Mouse (Mus musculus) adrenal gland, adult 8-10 months (tissue): ENCODE data around the gene Slc10a6. TPM values are rescaled to one million over a fixed set of nuclear protein-coding genes. Genes with fewer than 3 reads are reported as not detected.

Experiments used
- DNase-seq: peaks from one replicate; pipeline ENCODE4 v3.0.0; 2022
- total RNA-seq, 4 experiments: library from RNA; stranded (reverse); gene quantifications; 2 replicates each; pipeline ENCODE4 v1.2.4; 2022

Slc10a6 gene
- total RNA-seq, 4 experiments from 2014 or later = 1.2 to 3.6 (median 1.9) TPM

DNA sequence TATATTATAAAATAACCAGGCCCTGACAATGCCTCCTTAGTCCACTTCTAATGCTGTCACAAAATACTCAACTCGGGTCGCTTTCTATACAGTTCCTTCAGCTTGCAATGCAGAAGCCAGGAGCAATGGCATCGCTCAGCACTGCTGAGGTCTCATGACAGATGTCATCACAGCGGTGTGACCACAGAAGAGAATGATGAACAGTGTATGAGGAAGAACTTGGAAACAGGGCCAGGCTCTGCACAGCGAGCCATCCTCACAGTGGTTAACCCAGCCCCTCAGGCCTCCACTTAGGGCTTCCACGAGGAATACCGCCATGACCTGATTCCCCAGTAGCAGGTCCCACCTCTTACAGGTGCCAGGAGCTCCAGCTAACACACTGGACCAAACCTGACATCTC lies 14.8 kb downstream of the Slc10a6 start:
- no peak for DNase-seq

DNA sequence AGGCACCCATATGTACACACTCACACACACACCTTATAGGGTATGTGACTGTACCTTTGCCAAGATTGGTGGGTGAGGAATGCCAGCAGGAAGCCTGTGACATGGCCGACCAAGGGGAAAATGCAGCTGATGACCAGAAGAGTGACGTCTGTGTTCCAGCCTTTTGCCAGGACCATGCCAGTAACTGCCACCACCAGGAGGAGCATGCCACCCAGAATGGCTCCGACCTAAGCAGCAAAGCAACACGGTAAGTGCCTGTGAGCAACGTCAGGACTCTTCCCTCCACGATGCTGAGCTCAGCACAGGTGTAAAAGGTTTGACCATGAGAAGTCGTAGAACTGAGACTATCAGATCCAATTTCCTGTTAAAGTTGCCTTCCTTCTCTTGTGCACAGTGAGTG lies 16.9 kb downstream of the Slc10a6 start:
- no peak for DNase-seq

DNA sequence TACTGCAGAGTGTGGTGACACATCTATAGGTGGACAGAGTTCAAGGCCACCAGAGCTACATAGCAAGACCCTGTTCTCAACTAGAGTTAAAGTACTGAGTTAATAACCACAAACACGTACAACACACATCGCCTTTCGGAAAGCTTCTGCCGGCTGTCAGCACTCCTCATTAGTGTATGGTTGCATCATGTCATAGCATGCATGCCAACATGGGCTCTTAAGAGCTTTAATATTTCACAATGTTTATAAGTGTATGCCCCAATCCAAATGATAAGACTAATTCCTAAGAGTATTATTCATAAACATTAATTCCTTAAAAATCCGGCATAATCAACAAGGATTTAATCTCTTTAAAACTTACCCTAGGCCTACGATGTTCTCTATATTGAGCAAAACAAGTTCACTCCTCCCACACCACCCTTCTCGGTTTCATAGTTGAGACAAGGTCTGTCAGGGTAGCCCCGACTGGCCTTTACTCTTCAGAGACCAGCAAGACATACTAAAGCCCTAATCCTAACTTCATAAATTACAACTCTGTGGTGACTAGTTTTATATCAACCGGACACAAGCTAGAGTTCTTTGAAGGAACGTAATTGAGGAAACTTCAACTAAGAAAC lies 18.2 kb downstream of the Slc10a6 start:
- no peak for DNase-seq

DNA sequence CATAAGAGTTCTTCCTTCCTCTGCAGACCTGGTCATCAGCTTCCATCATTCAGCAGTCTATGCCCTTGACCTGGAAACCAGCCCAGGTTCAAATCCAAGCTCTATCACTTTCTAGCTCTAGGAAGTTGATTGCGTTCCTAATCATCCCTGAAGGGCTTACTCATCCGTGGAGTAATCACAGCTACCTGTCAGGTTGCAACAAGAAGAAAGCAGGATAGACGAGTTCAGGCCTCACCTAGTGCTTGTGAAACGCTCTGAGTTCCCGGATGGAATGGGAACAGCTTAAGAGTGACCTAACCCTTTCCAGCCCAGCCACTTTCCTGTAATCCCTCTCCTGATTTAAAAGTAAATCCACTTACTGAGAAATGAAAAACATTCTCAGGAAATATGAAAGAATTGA lies 19.1 kb downstream of the Slc10a6 start:
- DNase-seq = no peak

DNA sequence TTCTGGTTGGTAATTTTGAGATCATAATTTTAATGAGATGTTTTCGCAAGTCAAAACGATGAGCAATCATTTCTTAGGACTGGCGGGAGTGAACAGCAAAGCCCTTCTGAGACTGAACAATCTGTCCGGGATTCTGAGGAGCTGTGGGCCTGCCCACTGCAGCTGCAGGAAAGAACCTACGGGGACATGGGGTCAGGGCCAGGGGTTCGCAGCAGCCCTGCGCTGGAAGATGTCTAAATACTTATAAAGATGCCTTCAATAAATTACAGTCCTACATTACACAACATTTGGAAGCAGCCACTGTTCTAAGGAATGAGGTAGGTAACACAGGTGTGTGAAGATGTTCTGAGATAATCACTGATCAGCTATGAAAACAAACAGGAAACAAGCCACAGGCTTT lies 23.5 kb downstream of the Slc10a6 start:
- DNase-seq = no peak

DNA sequence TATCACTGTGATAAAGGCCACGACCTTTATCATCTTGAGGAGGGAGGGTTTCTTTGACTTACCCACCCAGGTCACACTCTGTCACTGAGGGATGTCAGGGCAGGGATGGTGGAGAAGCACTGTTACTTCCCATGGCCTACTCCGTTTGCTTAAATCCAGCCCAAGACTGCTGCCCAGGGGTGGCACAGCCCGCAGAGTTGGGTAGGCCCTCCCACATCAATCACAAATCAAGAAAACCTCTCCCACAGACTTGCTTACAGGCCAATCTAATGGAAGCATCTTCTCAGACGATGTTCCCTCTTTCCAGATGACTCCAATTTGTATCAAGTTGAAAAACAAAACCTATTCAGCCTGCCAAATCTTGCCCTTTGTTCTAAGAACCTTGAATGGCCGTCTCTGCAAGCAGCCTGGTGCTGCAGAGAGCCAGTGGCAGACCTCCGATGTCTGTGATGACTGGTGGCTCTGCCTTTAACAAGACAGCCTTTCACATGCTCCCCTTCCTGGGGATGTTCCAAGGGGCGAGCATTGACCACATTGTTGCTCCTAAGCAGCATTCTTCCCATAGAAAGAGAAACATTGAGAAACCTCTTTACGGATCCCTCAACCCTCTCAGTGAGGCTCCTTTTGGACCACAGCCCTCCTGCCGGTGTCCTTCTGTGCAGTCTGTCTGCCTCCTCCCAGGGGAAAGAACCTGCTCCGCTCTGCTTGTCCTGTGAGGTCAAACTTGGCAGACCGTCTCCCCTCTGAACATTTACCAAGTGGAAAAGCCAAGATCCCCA lies 25.9 kb downstream of the Slc10a6 start:
- DNase-seq = no peak

DNA sequence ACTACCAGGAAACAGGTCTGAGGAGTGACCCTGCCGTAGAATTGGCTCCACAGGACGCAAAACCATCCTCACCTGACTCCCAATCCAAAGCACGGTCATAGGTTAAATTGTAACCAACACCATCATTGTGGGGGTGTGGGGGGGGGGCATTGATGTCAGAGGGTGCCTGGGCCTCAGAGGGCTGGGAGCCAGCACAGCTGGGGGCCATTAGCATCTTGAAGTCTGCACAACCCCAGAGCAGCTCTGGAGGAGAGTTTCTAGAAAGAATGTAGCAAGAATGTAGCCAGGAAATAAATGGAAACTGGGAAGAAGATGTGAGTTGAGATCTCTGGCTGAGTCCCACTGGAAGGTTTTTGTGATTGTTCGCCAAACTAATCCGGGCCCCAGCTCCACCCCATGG lies 30.3 kb downstream of the Slc10a6 start:
- no peak for DNase-seq

DNA sequence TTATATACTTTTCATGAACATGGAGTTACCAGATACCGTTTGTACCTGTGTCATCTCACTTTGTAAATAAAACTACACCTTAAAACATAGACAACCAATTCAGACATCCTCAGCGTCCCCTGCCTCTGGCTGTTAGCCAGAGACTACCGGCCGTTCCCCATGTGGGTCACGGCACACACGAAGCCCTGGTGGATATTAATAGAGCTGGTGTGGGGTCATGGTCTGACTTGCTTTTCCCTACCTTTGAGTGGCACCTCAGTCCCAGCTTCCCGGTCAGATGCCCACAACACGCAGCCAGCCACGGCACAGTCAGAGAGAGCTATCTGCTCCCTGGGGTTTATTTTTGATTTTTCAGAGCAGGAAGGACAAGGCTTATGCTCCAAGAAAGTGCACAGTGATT lies 30.9 kb downstream of the Slc10a6 start:
- DNase-seq = no peak

DNA sequence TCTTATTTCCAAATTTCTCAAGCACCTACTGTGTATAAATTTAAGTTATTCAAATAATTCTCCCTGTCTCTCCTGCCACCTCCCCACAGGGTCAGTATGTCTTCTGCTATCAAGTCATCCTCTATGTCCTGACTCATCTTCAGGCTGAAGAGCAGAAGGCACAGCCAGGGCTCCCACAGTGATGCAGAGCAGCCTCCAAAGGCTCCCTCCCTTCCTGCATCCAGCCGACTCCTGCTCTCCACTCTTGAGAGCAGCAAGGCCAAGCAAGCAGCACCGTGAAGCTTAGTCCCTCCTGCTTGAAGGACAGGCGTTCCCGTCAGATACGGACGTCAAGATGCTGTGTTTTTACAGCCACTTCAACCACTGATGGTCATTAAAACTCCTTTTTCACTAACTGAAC lies 31.6 kb downstream of the Slc10a6 start:
- no peak for DNase-seq

DNA sequence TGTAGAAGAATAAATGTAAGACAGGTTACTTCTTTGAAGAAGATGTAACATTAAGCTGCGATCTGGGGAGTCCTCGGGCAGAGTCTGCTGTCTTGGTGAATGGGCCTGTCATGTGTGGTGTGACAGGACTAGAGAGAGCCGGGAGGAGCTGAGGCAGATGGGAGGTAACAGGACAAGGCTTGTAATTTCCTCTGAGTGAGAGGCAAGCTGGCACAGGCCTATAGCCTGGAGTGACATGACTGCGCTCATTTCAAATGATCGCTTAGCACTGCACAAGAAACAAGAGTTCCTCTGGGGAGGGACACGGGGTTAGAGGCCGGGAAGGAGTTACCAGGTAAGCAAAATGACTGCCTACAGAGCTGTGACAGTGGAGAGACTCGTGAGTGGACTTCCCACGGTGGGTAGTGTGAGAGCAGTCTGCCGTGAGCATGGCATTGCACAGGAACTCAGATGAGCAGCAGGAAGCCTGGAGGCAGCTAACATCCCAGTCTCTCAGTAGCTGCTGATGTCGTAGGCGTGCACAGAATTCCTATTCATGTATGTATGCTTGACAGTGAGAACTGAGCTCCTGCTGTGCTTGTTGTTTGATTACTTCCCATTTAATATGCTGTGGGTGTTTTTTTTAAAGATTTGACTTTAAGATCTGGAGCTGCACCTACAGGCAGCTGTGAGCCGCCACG lies 32.6 kb downstream of the Slc10a6 start:
- no peak for DNase-seq

DNA sequence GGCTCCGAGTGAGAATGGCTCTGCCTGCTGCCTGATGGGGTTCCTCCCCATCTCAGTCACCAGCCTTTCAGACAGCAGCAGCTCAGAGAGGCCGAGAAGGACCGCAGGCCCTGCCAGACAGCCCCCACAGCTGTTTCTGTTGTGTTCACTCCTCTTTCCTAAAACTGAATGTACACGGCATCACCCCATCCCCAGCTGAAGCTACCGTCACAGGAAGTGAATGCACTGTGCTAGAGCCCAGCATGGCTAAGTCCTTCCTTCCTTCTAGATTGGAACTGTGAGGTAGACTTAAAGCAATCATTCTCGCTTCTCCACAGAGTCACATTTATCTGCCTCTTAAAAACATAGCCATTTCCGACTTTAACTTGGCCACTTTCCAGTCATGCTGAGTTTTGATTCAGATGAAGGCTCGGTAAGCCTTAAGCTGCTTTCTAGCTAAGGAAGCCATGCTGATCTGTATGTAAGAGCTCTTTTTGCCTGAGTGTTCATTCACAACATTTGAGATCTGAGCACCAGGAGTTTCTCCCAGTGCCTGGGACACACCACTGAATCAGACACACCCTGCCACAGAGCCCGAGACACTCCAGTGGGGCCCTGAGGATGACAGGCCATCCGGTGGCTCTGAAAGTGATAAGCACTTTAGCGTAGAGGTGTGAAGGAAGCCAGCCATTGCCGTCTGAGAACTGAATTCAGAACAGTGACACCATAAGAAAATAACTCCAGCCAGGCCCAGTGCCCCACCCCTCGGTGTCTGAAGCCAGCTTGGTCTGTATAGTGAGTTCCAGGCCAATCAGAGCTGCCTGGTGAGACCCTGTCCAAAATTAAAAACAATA lies 33.6 kb downstream of the Slc10a6 start:
- no peak for DNase-seq

DNA sequence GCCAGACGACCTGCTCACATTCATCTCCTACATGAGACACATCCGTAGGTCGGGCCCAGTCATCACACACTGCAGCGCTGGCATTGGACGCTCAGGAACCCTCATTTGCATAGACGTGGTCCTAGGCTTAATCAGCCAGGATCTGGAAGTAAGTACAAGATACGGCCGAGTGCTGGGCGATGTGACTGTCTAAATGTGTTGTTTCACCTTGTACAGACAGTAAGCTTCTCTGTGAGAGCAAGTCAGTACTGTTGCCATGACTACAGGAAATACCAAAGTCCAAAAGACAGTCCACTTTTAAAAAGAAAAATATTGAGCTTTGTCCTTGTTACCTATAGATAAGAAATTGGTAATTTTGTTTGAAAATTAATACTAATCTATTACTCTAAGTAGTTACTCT lies 35.6 kb downstream of the Slc10a6 start:
- no peak for DNase-seq

DNA sequence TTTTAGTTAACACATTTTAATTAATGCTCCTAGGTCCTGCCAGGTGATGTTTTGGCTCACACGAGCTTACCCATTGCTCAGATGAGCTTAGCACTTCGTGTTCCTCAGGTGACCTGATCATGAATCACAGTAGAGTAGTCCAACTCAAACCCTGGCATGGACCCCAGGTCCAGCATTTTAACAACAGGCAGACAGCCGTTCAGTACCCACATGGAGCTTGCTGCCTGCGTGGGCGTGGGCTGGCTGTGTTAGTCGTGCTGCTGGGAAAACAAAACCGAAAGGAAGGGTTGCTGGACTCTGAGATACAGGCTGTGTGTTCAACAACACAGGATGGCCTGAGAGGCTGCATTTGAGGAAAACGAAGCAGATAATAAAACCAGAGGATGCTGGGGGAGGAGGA lies 36.5 kb downstream of the Slc10a6 start:
- DNase-seq = no peak

DNA sequence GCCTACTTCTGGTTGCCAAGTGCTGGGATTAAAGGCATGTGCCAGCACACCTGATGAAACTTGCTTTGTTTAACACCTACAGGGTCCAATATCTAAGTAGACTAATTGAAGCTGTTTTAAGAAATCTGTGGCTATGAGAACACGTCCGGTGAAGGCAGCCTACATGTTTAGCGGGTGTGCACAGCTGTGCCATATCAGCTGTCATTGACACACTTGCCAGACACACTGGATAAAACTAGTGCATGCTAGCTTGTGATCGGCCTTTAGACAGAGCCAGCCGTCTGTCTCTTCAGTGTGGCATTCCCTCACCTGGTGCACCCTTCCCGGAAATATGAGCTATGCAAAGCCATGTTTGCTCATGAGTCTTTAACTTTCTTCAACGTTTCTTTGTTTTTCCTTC lies 37.4 kb downstream of the Slc10a6 start:
- no peak for DNase-seq

DNA sequence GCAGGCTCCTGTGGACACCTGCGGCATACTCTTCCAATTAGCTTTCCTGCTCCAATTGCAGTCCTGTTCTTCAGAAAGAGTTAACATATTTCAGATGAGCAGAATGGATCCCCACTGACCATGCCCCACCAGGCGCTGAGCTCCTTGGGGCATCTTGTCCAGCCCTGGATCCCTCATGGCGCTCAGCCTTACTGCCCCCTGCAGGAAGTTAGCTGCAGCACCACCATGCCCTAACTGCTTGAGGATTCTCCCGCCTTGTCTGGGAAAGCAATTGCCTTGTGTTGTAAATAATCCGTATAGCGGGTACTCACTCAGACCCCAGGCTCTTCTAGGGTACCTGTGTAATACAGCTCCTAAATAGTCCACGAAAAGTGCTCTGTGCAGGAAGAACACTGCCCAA lies 42.0 kb downstream of the Slc10a6 start:
- DNase-seq = peak; percentile 14

DNA sequence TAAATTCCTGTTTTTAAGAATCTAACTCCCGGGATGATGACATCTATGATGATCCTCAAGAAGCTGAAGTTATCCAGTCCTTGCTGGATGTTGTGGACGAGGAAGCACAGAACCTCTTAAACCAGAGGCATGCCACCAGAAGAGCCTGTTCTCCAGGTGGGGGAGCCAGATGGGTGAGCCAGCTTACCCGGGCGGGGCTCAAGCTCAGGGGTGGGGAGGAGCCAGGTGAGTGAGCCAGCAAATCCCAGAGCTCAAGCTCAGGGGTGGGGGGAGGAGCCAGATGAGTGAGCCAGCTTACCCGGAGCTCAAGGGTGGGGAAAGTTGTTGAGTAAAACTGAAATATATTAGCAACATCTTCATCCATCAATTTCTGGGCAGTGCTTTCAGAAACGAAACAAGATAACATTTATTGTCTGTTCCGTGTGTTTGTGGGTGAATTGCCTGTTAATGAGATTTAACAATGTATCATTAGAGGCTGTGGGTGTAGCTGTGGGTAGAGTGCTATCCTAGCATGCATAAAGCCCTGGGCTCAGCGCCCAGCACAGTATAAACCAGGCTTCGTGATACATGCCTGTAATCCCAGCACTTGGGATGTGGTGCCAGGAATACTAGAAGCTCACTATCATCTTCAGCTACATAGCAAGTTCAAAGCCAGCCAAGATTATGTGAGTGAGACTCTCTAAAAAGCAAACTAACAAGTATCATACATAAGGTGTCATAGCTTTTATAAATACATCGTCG lies 49.4 kb downstream of the Slc10a6 start:
- no peak for DNase-seq

DNA sequence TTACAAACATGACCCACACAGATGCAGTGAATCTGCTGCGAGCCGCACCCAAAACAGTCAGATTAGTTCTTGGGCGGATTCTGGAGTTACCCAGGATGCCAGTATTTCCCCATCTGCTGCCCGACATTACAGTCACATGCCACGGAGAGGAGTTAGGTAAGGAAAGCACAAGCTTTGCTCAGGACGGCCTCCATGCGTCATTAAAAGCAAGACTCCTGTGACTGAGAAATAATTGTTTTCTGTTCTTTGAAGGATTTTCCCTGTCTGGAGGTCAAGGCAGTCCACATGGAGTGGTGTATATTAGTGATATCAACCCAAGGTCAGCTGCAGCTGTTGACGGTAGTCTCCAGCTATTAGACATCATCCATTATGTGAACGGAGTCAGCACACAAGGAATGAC lies 59.8 kb downstream of the Slc10a6 start:
- DNase-seq = peak; percentile 54

DNA sequence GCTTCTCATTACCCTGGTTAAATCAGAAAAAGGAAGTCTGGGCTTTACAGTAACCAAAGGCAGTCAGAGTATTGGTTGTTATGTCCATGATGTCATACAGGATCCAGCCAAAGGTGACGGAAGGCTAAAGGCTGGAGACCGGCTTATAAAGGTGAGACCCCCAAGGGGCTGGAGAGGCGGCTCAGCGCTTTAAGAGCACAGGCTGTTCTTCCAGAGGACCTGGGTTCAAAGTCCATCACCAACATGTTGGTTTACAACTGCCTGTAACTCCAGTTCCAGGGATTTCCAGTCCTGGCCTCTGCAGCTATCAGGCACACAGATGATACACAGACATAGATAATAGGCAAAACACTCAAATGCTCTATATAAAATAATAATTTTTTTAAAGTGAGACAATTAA lies 61.2 kb downstream of the Slc10a6 start:
- no peak for DNase-seq

DNA sequence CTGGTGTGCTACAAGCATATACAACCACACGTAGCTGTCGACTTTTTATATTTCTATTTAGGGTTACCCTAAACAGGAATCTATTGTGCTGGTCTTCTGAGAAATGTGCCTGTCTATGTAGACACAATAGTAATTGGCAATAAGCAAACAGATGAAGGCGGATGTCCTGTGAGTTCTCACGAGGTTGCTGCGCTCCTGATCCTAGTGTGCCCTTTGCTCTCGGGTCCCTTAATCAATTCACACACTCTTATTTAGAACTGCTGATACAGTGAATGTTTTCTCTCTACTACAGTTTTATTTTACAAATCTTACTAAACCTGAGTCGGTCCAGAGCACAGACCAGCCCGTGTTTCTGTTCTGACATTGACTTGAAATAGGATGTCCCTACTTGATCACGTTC lies 68.7 kb downstream of the Slc10a6 start:
- no peak for DNase-seq
